Mouse (Mus musculus) adrenal gland, postnatal 14 days (tissue): ENCODE measurements around the gene Abca6. TPM values are rescaled to one million over a fixed set of nuclear protein-coding genes. Genes with fewer than 3 reads are reported as not detected.

Source experiments
- DNase-seq: peaks from one replicate; pipeline ENCODE4 v3.0.0; 2021; ENCODE audit warnings: mixed read lengths
- long read RNA-seq, 2 experiments: library from polyadenylated mRNA; stranded (forward); transcript quantifications; one replicate each; pipeline ENCODE4 v2.0.0; 2021
- total RNA-seq: library from RNA; stranded (reverse); gene quantifications from 2 replicates; pipeline ENCODE4 v1.2.3, GENCODE M21; 2021

The Abca6 gene
- 5.9 and 19.0 TPM in 2 replicates for total RNA-seq
- long read RNA-seq, experiment 1, partial matches to known transcripts = 0 of 1 reads
- long read RNA-seq, experiment 1, other reads (novel, unspliced or antisense) = 1 of 1 reads
- long read RNA-seq, experiment 2, full-length matches to known transcripts = 4 of 10 reads
- long read RNA-seq, experiment 2, partial matches to known transcripts = 1 of 10 reads
- long read RNA-seq, experiment 2, other reads (novel, unspliced or antisense) = 5 of 10 reads

DNA sequence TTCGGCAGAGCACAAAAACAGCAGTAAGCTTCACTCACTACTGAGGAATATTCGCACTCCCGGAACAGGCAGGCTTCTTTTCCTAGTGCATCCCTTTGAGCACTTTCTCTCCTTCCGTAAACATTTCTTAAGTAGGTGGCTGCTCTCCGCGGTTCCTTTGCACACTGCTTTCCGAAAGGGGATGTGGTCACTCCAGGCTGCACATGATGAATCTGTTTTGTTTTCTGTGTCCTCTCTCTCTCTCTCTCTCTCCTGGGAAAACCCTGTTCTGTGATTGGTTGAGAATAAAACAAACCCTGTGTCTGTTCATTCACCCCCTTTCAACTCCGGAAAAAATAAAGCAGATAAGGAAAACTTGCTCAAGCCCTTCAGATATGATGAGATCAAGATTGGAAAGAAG lies at the start of gene Abca6:
Gene Abca6, minus strand, starts transcription at position 243 of the 400 bp plus-strand sequence.
- peak; percentile 39 for DNase-seq

DNA sequence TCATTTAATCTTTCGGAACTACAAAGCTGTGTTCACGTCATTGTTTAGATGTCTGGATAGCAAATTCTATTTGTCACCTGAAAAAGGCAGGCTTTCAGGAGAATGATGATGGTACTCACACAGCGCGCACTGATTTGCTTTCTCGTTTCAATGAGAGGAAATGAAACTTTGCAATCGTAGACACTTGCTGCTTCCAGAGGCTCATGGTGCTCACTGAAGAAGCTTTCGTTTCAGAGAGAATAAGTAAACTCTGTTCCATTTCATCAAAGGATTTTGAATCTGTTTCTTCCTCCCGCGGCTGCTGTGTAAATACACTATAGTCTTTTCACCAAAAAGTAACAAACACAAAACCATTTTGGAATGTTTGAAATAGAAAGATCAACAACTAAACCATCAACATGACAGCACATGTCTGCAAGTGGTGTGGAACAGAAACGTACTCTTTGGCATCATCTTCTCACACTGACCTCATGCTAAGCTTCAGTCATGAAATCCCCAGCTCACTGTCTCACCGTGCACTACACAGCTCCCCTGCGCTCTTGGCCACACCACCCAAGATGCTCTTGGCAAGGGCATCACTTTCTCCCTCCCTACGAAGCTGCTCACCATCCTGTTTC lies 46.4 kb upstream of the Abca6 start:
- no peak for DNase-seq

DNA sequence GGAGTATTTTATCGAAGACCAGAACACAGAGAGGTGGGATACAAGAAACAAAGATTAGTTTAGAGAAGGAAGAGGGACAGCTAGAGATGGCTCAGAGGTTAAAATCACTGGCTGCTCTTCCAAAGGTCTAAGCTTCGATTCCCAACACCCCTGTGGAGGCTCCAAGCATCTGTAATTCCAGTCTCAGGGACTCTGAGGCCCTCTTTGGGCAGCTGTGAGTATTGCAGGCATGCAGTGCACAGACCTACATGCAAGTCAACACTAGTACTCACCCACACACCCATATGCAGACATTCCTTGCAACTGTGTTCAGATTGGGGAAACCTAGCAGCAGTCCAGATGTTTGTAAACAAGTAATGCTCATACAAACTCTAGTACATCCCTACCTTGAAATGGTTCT lies 39.0 kb upstream of the Abca6 start:
- DNase-seq = no peak

DNA sequence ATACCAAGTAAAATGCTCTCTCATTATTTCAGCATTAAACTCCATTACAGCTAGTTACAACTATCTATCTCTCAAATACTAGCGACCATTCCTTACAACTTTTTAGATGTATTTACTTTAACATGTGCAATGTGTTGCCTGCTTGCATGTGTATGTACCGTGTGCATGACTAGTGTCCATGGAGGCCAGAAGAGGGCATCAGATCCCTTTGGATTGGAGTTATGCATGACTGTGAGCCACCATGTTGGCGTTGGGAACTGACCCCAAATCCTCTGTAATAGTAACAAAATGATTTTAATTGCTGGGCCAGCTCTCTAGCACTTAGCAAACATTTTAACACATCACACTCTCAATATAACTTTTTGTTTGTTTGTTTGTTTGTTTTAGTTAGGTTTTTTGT lies 36.8 kb upstream of the Abca6 start:
- no peak for DNase-seq

DNA sequence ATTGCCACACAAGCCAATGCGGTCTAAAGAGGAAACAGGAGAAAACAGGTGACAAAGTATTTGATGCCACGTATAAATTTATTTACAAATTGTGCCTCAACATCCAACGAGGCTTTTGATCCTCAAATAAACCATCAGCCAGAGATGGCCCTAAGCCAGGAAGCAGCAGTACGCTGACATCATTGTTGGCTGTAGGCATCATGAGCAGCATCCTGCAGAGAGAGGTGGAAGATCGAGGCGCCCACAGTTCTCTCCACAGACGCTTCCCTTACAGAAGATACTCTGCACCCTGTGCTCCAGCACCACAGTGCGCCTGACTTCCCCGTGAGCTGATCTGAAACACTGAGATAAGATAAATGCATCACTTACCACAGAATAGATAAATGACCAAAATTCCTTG lies 36.1 kb upstream of the Abca6 start:
- no peak for DNase-seq

DNA sequence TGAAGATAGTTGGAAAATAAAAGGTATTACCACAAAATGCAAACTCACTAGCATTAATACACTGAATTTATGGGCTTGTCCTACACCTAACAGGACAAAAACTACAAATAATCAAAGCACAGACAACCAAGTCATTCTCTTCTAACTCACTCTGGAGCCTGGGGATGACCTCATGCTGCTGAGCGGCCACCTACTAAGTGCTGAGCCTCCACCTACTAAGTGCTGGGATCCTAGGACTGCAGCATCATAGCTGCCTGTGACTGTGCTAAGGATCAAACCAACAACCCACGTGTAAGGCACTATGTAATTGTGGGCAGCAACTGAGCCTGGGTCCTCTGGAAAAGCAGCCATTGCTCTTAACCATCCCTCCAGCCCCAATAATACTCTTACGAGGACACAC lies 34.8 kb upstream of the Abca6 start:
- DNase-seq = no peak

DNA sequence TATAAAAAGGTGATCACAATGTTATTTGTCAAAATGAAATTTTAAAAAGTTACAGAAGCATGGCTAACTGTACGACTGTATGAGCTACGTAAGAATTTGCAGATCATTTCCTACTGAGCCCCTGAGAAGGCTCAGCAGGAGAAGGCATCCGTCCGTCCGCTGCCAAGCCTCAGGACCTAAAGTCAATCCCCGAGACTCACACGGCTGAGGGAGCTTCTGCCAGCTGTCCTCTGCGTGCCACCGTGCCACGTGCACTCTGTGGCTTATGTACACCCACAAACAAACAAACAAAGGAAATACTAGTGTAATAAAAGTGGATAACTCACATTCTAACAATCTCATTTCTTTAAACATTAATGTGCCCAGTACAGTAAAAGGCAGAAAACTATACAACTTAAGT lies 33.3 kb upstream of the Abca6 start:
- DNase-seq = no peak

DNA sequence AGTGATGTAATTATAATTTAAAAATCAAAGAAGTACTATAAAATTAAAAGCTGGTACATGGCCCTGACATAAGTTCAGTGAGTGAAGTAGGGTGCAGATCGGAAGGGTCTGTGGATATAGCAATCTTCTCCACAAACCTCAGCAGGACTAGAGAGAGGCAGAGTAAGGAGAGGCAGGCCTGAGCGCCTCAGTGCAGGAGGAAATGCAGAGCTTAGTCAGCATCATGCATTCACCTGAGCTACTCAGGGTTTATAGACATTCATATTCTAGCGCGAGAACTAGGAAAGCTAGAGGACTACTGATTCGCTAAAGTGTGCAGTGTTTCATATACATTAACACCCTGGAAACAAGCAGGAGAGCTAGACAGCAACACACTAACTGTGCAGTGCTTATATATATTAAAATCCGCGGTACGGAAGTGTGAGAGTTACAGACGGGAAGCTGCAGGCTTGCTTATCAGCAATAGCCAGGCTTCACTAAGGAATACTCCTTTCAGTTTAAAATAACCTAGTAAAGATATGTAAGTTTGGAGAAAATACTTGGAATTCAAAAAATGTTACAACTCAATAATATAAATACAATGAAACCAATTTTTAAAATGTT lies 32.7 kb upstream of the Abca6 start:
- DNase-seq = no peak

DNA sequence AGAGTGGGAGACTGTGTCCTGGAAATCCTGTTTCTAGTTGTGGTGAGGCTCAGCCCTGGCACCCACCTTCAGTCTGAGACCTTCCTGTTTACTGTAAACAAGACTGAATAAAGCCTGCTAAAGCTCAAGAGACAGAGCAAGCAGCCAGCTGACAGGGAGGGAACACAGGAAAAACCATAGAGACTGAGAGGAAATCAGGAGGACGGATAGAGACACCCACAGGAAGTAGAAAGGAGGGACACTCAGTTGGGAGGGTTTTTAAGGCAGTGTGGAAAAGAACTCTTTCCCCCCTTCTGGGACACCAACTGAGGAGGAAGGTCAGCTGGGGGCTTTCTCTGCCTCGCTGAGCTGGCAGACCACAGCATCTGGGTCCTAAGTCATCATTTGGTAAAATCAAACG lies 23.2 kb upstream of the Abca6 start:
- DNase-seq = no peak

DNA sequence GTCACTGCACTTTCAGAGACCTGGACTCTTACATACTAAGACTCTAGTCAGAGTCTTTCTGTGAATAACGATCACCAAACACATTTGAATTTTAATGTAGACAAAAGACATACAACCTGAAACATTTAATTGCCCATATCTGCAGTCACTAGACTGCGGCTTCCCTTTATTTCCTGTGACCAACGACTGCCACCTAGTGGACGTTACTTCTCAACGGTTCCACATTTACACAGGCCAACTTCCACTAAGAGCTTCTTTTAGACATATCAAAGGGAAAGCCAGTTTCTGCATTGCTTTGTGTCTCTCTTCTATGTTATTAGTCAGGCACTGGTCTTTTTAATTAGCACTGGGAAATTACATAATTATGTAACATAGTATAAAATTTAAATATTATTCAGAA lies 20.2 kb upstream of the Abca6 start:
- peak; percentile 67 for DNase-seq

DNA sequence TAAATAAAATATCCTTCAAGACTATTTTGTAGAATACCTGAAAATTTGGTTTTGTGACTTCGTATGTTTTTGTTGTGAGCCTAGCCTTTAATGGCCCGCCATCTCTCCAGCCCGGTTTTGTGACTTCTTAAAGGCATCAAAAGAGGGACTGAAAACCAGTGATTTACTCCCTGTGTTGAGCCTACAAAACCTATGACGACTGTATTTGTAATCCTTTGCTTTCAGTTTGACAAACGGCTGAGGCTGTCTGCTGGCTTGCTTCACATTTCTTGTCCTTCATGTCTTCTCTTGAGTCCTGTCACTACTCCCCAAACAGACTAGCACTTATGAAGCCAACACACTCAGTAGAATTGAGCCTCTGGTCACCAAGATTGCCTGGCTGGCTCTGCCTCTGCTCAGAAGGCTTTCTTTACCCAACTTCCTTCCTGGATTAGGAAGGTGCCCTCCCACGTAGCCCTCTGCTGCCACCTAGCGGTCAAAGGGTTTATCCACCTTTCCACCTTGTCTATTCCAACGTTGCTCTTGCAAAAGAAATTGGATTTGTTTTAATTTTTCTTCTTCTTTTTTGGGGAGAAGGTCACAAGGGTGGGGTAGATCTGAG lies 16.8 kb upstream of the Abca6 start:
- DNase-seq = peak; percentile 95

DNA sequence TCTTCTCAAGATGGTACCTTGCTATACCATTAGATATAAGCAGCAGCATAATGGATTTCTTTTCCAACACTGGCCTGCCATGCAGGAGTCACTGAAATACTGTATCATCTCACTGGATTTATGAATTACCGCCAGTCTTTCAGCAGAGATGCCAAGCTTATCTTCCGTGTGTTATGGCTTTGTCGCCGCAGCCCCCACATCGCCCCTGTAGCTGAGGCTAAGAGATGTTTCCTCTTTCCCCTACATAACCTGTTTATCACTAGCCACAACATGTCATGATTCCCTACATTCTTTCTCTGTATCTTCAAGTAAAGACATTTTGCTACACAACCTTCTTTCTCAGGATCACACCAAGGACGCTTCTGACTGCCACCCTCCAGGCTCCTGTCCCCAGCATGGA lies 15.7 kb upstream of the Abca6 start:
- DNase-seq = no peak

DNA sequence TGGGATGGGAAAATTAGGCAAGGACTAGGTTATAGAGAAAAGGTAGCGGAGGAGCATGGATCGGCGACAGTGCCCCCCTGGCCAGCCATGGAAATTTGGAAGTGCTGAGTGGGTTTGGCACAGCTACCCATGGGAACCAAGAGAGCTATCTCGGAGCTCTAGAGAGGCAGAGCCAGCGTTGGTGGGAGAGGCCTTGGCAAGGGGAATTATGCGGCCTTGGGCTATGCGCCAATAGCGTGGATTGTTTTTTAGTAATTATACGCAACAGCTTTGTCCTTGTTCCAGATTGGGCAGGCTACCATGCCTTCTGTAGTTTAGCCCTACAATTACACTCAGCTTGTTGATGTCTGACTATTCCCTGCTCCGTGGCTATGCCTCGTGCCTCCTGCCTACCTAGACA lies 15.2 kb upstream of the Abca6 start:
- DNase-seq = peak; percentile 64

DNA sequence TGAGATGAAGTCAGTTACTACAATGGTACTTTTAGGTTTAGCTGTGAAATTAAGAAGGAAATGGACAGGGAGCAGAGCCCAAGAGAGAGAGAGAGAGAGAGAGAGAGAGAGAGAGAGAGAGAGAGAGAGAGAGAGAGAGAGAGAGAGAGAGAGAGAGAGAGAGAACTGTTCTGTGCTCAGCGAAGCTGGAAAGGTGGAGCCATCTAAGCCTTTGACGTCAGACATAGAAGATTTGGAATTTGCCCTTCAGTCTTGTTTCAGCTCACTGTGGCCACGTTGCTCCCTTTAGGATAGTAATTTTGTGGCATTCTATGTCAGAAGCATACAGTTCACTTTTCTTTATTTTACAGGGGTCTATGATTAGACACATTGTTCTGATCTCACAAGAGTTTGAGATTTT lies 10.3 kb upstream of the Abca6 start:
- no peak for DNase-seq

DNA sequence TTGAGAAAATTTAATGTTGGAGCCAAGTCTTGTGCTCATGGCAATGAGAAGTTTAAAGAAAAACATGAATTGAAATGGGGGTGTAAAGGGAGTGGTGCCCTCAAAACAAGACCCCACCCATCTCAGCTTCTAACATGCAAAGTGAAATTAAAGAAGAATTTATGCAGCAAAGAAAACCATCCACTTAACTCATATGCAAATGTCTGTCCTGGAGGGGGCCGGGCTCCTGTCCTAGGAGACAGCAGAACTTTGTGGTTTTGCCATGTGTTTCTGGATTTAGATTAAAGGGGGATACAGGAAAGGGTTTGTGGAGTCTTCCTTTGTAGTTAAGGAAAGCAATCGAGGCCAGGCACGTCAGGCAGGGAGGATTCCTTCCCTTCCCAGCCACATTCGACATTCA lies 6.3 kb upstream of the Abca6 start:
- DNase-seq = no peak

DNA sequence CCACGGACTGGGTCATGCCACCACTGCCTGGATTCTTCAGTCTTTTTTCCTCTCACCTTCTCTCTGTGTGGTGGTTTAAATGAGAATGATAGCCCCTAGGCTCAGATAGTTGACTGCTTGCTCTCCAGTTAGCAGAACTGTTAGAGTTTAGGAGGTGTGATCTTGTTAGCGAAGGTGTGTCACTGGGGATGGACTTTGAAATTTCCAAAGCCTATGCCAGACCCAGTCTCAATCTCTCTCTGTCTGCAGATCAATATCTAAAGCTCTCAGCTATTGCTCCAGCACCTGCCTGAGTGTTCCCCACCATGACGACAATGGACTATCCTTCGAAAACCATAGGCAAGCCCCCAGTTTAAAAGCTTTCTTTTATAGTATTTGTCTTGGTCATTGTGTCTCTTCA lies 5.5 kb upstream of the Abca6 start:
- DNase-seq = no peak

DNA sequence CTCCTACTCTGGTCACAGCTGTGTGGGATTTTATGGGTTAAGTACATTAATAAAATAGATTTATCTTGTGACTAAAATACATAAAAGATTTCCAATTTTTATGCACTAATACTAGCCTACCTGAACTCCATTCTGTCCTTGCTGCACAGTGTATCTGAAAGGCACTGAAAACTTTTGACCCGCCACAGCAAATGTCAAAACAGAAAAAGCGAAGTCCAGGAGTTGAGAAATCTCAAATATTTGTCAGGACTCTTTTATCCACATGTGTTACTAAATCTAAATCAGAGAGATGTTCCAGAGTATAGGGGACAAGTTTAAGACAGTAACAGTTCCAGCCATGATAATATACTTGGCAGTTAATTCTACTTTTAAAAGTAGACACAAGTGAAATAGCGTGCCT lies 680 bp upstream of the Abca6 start:
- no peak for DNase-seq

DNA sequence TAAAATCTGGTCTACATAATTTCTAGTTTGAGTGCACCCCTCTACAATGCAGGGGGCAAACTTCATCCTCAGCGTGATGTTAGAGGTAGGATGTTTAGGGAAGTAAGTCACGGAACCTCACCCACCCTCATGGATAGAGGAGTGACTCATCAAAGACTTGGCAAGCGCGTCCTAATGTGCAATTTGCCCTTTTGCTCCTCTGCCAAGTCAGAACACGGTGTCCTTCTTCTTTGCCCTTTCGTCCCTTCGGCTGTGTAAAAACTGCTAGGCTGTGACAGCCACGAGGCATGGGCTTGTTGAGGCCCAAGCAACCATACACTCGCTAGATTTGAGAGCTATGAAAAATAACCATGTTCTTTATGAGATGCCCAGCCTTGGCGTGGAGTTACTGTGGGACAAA lies 6.8 kb downstream of the Abca6 start:
- peak; percentile 86 for DNase-seq

DNA sequence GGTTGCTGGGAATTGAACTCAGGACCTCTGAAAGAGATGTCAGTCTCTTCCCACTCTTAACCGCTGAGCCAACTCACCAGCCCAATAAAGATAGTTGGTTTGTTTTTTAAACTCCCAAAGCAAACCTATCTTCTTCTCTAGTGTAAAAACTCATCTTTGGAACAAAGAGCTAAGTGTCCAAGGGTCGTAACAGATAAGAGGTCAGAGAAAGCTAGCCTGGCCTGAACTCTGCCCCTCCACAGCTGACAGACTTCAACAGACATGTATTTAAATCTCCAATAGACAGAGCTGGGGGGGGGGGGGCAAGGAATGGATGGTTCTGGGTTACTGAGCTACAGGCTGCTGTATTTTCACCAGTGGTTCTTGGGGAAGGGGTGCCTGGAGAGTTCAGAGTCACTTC lies 14.1 kb downstream of the Abca6 start:
- no peak for DNase-seq

DNA sequence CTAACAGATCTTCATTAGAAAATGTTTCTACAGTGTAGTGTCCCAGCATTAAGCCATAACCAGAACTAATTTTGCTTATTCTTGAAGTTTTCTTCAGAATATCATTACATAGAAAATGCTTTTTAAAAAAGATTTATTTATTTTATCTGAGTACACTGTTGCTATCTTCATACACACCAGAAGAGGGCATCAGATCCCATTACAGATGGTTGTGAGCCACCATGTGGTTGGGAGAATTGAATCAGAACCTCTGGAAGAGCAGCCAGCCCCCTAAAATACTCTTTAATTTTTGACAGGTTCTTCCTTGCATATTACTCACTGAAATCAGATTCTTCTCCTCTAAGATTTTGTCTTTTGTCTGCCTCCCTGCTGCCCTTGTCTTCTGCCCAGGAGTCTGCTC lies 18.6 kb downstream of the Abca6 start:
- no peak for DNase-seq

DNA sequence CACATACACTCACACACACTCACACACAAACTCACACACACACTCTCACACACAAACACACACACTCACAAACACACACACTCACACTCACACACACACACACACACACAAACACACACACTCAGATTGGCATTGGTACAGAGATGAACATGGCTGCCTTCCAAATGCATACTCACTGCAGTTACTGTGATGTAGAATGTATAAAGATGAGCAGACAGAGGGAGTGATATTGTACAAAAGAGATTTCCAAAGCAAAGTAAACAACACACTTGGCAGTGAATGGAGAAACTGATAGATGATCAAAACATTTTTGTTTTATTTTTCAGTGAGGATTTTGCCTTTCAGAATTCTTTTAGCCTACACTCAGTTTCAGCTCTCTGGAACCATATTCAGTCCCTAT lies 34.5 kb downstream of the Abca6 start:
- DNase-seq = no peak

DNA sequence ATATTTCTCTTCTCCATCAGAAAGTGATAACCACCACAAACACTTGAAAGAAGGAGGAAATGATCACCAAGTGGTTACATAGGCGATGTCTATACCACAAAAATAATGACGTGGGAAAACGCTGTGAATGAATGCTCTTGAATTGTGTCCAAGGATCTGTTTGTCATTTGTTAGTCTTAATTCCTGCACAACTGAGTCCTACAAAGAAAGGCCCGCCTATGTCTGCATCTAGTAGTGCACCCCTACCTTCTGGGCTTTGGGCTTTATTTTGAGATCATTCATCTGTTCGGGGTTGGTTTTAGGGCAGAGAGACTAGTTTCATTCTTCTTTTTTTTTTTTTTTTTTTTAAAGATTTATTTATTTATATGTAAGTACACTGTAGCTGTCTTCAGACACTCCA lies 47.6 kb downstream of the Abca6 start:
- DNase-seq = no peak

DNA sequence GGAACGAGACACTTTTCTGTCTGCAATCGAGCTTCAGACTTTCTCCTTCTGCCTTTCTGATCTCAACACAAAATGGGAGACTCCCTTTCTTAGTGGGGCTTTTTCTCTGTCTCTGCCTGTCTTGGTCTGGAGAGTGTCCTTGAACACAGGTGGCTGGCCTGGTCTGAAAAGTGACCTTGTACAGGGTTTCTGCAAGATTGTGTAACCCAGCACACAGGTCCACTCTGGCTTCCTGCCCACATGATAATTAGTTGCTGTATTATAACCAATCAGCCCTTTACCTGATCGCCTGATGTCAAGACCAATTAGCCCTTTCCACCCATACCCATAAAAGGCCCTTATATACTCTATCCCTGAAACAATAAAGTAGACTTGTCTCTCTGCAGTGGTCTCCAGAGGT lies 52.7 kb downstream of the Abca6 start:
- no peak for DNase-seq
